Mouse (Mus musculus) kidney, postnatal 0 days (tissue): ENCODE data around the gene Ubiad1. TPM values are rescaled to one million over a fixed set of nuclear protein-coding genes. Genes with fewer than 3 reads are reported as not detected.

Experiments used
- ATAC-seq: fragments of 200-750 bp; cut with Nextera tagmentation; replicated peaks from 2 replicates; pipeline ENCODE4 v1.8.0; 2017; ENCODE audit warnings: low read depth, moderate number of reproducible peaks, moderate TSS enrichment, moderate library complexity; ENCODE audit not compliant: low FRiP score
- DNase-seq: peaks from one replicate; pipeline ENCODE4 v3.0.0-alpha.2; 2016; ENCODE audit warnings: low spot score
- H3K27ac ChIP-seq: fragments of 300-500 bp; sonication (generic); 2 replicates; pipeline ENCODE4 v1.5.1; 2014; ENCODE audit warnings: mild to moderate bottlenecking
- H3K27me3 ChIP-seq: fragments of 300-500 bp; sonication (generic); 2 replicates; pipeline ENCODE4 v1.6.1; 2014; ENCODE audit warnings: low read length, mixed read lengths; ENCODE audit not compliant: insufficient read depth
- H3K36me3 ChIP-seq: fragments of 300-500 bp; sonication (generic); 2 replicates; pipeline ENCODE4 v1.6.1; 2014; ENCODE audit warnings: low read length, mixed read lengths; ENCODE audit not compliant: insufficient read depth
- H3K4me1 ChIP-seq: fragments of 300-500 bp; sonication (generic); replicated peaks from 2 replicates; pipeline ENCODE4 v1.6.1; 2014; ENCODE audit warnings: antibody characterized with exemption, low read length, mixed read lengths; ENCODE audit not compliant: insufficient read depth
- H3K4me2 ChIP-seq: fragments of 300-500 bp; sonication (generic); 2 replicates; pipeline ENCODE4 v1.6.1; 2014; ENCODE audit warnings: mild to moderate bottlenecking, low read length, moderate library complexity, mixed read lengths
- H3K4me3 ChIP-seq: fragments of 300-500 bp; sonication (generic); replicated peaks from 2 replicates; pipeline ENCODE4 v1.5.1; 2014; ENCODE audit warnings: low read depth, low read length
- H3K9ac ChIP-seq: fragments of 300-500 bp; sonication (generic); 2 replicates; pipeline ENCODE4 v1.6.1; 2014; ENCODE audit warnings: low read depth, low read length
- H3K9me3 ChIP-seq: fragments of 300-500 bp; sonication (generic); replicated peaks from 2 replicates; pipeline ENCODE4 v1.6.1; 2016; ENCODE audit warnings: low read length, inconsistent platforms, mixed read lengths
- CTCF ChIP-seq: IDR thresholded peaks from 2 replicates; pipeline ENCODE4 v1.5.1; 2016; ENCODE audit warnings: antibody characterized with exemption, low read depth, mild to moderate bottlenecking, moderate library complexity
- WGBS: fragments of 180-500 bp; shearing (Covaris S2); extraction: QIAGEN DNeasy Blood & Tissue Kit; methylation state at CpG from one replicate; pipeline ENCODE4 v1.1.7; 2014; 5-methylcytosine and 5-hydroxymethylcytosine counted together
- polyA plus RNA-seq: library from polyadenylated mRNA; unstranded; fragments of >200 nt; fragmentation: Nextera tagmentation; extraction: Ambion mirVana; gene quantifications from 2 replicates; pipeline ENCODE4 v1.2.1, GENCODE M21; 2015

Ubiad1 gene
- polyA plus RNA-seq, 1 experiment from 2014 or later = 23.3 TPM

DNA sequence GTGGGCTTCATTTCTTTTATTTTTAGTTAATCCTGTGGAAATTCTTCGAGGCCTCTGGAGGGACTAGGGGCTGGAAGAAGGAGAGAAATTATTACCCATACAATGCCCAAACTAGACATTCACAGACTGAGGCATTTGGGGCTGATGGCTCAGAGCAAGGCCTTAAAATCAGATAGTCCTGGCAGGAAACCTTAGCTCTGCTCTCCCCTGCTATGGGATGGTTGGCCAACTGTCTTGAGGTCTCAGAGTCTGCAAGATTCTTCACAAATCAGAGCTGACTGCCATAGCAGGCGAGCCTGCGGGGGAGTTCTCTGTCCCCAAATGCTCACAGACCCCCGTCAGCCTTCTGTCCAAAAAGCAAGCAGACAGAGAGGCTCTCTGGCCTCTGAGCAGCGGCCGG, 27.0 kb downstream of the Ubiad1 start:
- no peak overlapping the region for H3K27ac ChIP-seq
- H3K9me3 ChIP-seq = no peaks in the 10 kb centered on the region
- H3K4me1 ChIP-seq = no peaks in the 10 kb centered on the region
- H3K36me3 ChIP-seq = no peaks in the 10 kb centered on the region
- H3K4me3 ChIP-seq = no peak overlapping the region
- DNase-seq (no peak), ATAC-seq (no peak)
- no peak for TF ChIP-seq CTCF
- no peak overlapping the region for H3K4me2 ChIP-seq
- H3K9ac ChIP-seq = no peak overlapping the region
- peaks cover 6% of the 10 kb centered on the region for H3K27me3 ChIP-seq
- 30% methylated on average over 6 of the region's 6 CpGs for WGBS

DNA sequence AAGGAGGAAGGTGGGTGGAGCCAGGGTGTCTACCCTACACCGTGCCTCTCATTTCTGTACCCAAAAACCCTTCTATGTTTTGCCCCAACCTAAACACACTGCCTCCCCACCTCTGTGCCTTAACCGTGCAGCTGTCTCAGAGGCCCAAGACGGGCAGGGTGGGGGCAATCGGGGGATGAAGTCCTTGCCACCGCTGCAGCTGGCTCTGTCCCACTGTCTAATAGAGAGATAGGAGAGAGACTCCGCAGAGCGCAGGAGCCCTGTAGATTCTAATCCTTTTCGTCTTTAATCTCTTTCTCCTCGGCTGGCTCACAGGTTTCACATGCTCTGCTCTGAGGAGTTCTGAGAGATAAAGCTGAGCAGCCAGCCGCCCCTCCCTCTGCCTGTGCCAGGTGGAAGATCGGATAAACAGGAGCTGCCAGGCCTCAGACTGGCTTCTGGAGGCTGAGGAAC, 27.5 kb downstream of the Ubiad1 start:
- H3K4me1 ChIP-seq = no peaks in the 10 kb centered on the region
- TF ChIP-seq CTCF = no peak
- DNase-seq (no peak), ATAC-seq (no peak)
- H3K9ac ChIP-seq = no peak overlapping the region
- H3K4me2 ChIP-seq = no peak overlapping the region
- no peaks in the 10 kb centered on the region for H3K36me3 ChIP-seq
- no peak overlapping the region for H3K27ac ChIP-seq
- 51% methylated on average over 11 of the region's 11 CpGs for WGBS
- peaks cover 6% of the 10 kb centered on the region for H3K27me3 ChIP-seq
- no peak overlapping the region for H3K4me3 ChIP-seq
- H3K9me3 ChIP-seq = no peaks in the 10 kb centered on the region

DNA sequence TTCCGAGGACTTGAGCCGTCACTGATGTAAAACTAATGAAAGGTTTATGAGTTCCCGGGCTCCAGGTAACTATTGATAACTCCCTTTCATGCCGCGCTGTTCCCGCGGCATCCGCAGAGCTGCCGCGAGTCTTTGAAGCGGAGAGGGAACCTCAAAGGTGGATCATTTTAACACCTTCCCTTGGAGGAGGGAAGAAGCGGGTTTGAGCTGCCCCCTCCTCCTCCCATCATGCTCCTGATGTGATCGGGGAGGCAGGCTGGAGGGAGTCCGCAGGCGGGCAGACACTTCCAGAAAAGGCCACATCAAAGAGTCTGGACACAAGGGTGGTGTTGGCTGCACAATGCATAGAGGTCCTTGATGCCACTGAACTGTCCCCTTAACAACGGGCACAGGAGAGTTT, 29.0 kb downstream of the Ubiad1 start:
- 7% methylated on average over 16 of the region's 16 CpGs for WGBS
- ATAC-seq = no peak
- Histone ChIP-seq H3K4me2 (peak overlapping the region; percentile 25; the same call in 1 of the 2 replicates), H3K27me3 (peaks cover 6% of the 10 kb centered on the region), H3K9ac (no peak overlapping the region), H3K4me1 (no peaks in the 10 kb centered on the region), H3K9me3 (no peaks in the 10 kb centered on the region), H3K4me3 (no peak overlapping the region), H3K36me3 (no peaks in the 10 kb centered on the region), H3K27ac (no peak overlapping the region)
- no peak for DNase-seq
- TF ChIP-seq CTCF = no peak

DNA sequence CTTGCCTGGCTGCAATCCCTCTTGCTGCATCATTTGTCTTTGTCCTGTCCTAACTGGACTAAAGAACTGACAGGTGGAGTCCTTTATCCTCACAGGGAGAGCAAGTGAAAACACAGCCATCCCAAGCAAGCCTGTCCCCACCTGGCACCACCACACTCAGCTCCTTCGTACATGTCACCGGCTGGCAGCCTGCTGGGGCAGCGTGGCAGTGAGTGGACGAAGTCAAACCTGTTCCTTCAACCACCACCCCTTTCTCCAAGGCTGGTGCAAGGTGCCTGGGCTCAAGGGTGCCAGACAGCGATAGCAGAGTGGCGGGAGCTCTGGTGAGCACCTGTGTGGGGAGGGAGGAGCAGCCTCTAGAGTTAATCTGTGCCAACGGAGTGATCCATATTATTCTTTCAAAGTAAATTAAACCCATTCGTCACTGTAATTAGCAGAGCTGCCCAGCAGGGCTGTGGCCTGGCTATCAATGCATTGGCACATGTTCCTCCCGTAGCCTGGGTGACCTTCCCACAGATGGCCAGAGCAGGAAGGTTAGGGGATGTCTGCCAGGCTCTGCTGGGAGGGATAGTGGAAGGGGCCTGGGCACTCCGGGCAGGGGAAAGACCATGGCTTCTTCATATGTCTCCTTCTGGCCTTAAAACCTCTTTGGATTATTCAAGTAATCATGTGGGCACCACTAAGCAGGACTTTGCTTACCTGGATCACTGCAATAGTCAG, 36.2 kb downstream of the Ubiad1 start:
- Histone ChIP-seq H3K4me3 (no peak overlapping the region), H3K4me1 (peaks cover 6% of the 10 kb centered on the region), H3K9ac (no peak overlapping the region), H3K27me3 (peaks cover 16% of the 10 kb centered on the region), H3K9me3 (no peaks in the 10 kb centered on the region), H3K27ac (no peak overlapping the region), H3K4me2 (no peak overlapping the region), H3K36me3 (no peaks in the 10 kb centered on the region)
- WGBS = 59% methylated on average over 10 of the region's 10 CpGs
- DNase-seq (no peak), ATAC-seq (no peak)
- TF ChIP-seq CTCF = no peak

DNA sequence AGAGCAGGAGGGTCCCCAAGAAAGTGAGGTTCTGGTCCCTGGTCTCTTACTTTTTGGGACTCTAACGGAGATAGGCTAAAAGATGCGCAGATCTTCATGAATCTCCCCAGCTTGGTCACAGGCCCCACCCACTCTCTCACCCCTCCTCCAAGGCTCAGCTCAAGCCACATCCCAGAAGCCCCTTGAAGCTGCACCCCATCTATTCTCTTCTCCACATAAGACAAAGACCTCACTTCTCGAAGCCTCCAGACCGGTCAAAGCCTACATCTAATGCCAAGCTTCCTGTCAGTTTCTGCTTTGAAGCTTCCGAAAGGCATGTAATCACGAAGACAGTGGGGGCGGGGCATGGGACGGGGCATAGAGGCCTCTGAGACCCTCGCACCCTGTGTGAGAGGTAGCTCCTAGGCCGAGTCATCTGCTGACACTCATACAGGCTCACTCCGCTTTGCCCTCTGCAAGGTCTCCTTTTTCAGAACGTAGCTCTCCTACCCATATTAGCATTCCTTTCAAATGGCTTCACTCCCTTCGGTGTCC, 39.2 kb downstream of the Ubiad1 start:
- no peak overlapping the region for H3K27ac ChIP-seq
- no peak overlapping the region for H3K4me3 ChIP-seq
- H3K9ac ChIP-seq = no peak overlapping the region
- no peaks in the 10 kb centered on the region for H3K9me3 ChIP-seq
- 13% methylated on average over 13 of the region's 13 CpGs for WGBS
- H3K27me3 ChIP-seq = peaks cover 16% of the 10 kb centered on the region
- H3K4me1 ChIP-seq = peaks cover 6% of the 10 kb centered on the region
- DNase-seq (no peak), ATAC-seq (no peak)
- H3K4me2 ChIP-seq = peak overlapping the region; percentile 18; the same call in 1 of the 2 replicates
- no peak for TF ChIP-seq CTCF
- no peaks in the 10 kb centered on the region for H3K36me3 ChIP-seq

DNA sequence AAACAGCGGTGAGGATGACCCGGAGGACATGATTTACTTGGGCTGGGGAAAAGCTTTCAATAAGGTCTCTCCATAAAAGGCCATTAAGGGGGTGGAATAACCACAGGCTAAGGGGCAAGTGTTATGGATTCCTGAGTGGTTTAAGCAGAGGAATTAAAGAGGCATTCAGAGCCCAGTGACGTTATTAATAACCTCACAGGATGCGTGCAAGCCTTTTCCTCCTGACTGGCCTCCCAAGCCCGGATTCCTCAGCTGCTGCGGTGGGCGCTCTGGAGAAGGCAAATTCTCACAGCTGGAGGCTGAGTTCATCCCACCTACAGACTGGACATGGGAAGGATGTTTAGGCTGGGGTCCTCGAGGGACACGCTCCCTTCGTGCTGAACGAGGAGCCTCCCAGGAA, 39.8 kb downstream of the Ubiad1 start:
- H3K4me2 ChIP-seq = peak overlapping the region; percentile 18
- ATAC-seq (no peak; the same call in 1 of the 2 replicates), DNase-seq (peak; percentile 40)
- no peaks in the 10 kb centered on the region for H3K36me3 ChIP-seq
- H3K9ac ChIP-seq = no peak overlapping the region
- no peak for TF ChIP-seq CTCF
- H3K9me3 ChIP-seq = no peaks in the 10 kb centered on the region
- H3K4me1 ChIP-seq = peaks cover 6% of the 10 kb centered on the region
- no peak overlapping the region for H3K27ac ChIP-seq
- peaks cover 16% of the 10 kb centered on the region for H3K27me3 ChIP-seq
- H3K4me3 ChIP-seq = no peak overlapping the region
- WGBS = 3% methylated on average over 11 of the region's 11 CpGs
